ENCODE assay signal across 22 mouse cellular contexts in the genomic region with DNA sequence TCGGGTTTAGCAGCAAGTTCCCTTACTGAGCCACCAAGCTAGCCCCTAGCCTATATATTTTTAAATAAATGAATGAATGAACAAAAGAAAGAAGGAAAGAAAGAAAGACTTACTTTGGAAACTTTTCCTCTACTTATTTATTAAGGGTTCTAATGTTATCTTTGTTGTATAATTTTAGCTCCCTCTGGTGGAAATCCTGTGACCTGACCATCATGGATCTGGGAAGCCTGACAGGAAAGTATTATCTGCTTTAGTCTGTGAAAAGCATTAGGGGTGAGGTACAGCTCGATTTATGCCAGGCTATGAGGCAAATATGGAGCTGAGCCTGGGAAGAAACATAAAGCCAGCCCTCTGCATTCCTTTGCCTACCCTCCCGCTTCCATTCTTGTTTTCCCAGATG. TPM values are rescaled to one million over a fixed set of nuclear protein-coding genes. Genes with fewer than 3 reads are reported as not detected.
DNase-seq lines count a peak whose midpoint lies in the region; ATAC-seq and TF ChIP-seq lines count a peak whose summit lies in the region.
"Had no signal": no experiment of that assay in that cellular context is flagged by ENCODE, and none has a peak within 500 bp of the region (broad histone marks: within the 10 kb centered on the region; RNA-seq: fewer than 3 reads in every experiment).

No protein-coding gene starts in this region.

- no peaks in the 10 kb centered on the region for H3K4me1 ChIP-seq in intestine, postnatal 0 days (replicated peaks; ENCODE audit: control insufficient read depth, insufficient read depth, low read length)
- H3K4me1 ChIP-seq in intestine, embryonic 15.5 days (replicated peaks) = no peaks in the 10 kb centered on the region
- H3K4me1 ChIP-seq in midbrain, embryonic 14.5 days (ENCODE audit: control insufficient read depth, insufficient read depth, low read length) = no peaks in the 10 kb centered on the region
- H3K4me1 ChIP-seq in midbrain, embryonic 15.5 days = no peaks in the 10 kb centered on the region
- H3K4me1 ChIP-seq in brown adipose tissue, adult 24 weeks (ENCODE audit: control insufficient read depth, insufficient read depth, insufficient read length, low read length) = peaks cover 13% of the 10 kb centered on the region; the same call in 1 of the 2 replicates
- H3K4me1 ChIP-seq: forebrain, embryonic 13.5 days; hindbrain, embryonic 12.5 days; neural tube, embryonic 12.5 days had no signal

- H3K27me3 ChIP-seq in intestine, postnatal 0 days (replicated peaks; ENCODE audit: control insufficient read depth, insufficient read depth, low read length) = no peaks in the 10 kb centered on the region
- H3K27me3 ChIP-seq in intestine, embryonic 15.5 days (replicated peaks) = no peaks in the 10 kb centered on the region
- H3K27me3 ChIP-seq in midbrain, embryonic 14.5 days (ENCODE audit: control insufficient read depth, insufficient read depth, low read length) = no peaks in the 10 kb centered on the region
- no peaks in the 10 kb centered on the region for H3K27me3 ChIP-seq in midbrain, embryonic 15.5 days (replicated peaks)
- H3K27me3 ChIP-seq: forebrain, embryonic 13.5 days; heart, embryonic 13.5 days; hindbrain, embryonic 12.5 days; megakaryocyte, embryonic 14.5 days; neural tube, embryonic 12.5 days had no signal

- no peak overlapping the region for H3K27ac ChIP-seq in intestine, postnatal 0 days (ENCODE audit: low read depth, low read length)
- H3K27ac ChIP-seq in intestine, embryonic 15.5 days = no peak overlapping the region
- H3K27ac ChIP-seq in midbrain, embryonic 14.5 days (replicated peaks; ENCODE audit: low read depth, low read length) = no peak overlapping the region
- H3K27ac ChIP-seq in midbrain, embryonic 15.5 days = no peak overlapping the region
- H3K27ac ChIP-seq in brown adipose tissue, adult 24 weeks (replicated peaks; ENCODE audit: low read depth, low read length) = peak overlapping the region; percentile 11; the same call in 1 of the 2 replicates
- H3K27ac ChIP-seq: forebrain, embryonic 13.5 days; heart, embryonic 13.5 days; hindbrain, embryonic 12.5 days; neural tube, embryonic 12.5 days had no signal

- 84% methylated on average over 3 of the region's 3 CpGs for WGBS in intestine, postnatal 0 days
- 79% methylated on average over 3 of the region's 3 CpGs for WGBS in intestine, embryonic 15.5 days
- WGBS in midbrain, embryonic 14.5 days = 94% methylated on average over 3 of the region's 3 CpGs
- WGBS in midbrain, embryonic 15.5 days = 82% methylated on average over 3 of the region's 3 CpGs

- peak; percentile 40 for TF ChIP-seq CTCF in intestine, postnatal 0 days (IDR thresholded peaks at IDR 0.05; ENCODE audit: low read depth)

- H3K9me3 ChIP-seq in intestine, postnatal 0 days (ENCODE audit: control insufficient read depth) = no peaks in the 10 kb centered on the region
- no peaks in the 10 kb centered on the region for H3K9me3 ChIP-seq in intestine, embryonic 15.5 days
- no peaks in the 10 kb centered on the region for H3K9me3 ChIP-seq in midbrain, embryonic 14.5 days (ENCODE audit: control insufficient read depth, low read length)
- no peaks in the 10 kb centered on the region for H3K9me3 ChIP-seq in midbrain, embryonic 15.5 days
- H3K9me3 ChIP-seq: forebrain, embryonic 13.5 days; heart, embryonic 13.5 days; hindbrain, embryonic 12.5 days; megakaryocyte, embryonic 14.5 days; neural tube, embryonic 12.5 days had no signal

- H3K4me3 ChIP-seq in intestine, postnatal 0 days (ENCODE audit: low read depth, low read length) = no peak overlapping the region
- no peak overlapping the region for H3K4me3 ChIP-seq in intestine, embryonic 15.5 days (replicated peaks)
- no peak overlapping the region for H3K4me3 ChIP-seq in midbrain, embryonic 14.5 days (replicated peaks; ENCODE audit: low read depth, low read length)
- no peak overlapping the region for H3K4me3 ChIP-seq in midbrain, embryonic 15.5 days
- H3K4me3 ChIP-seq in brown adipose tissue, adult 24 weeks (ENCODE audit: insufficient read depth, low read depth, low read length) = no peak overlapping the region
- H3K4me3 ChIP-seq: forebrain, embryonic 13.5 days; heart, embryonic 13.5 days; hindbrain, embryonic 12.5 days; megakaryocyte, embryonic 14.5 days; neural tube, embryonic 12.5 days had no signal

- H3K36me3 ChIP-seq in intestine, postnatal 0 days (ENCODE audit: control insufficient read depth, insufficient read depth) = peaks cover 87% of the 10 kb centered on the region
- H3K36me3 ChIP-seq in intestine, embryonic 15.5 days = peaks cover 52% of the 10 kb centered on the region
- peaks cover 88% of the 10 kb centered on the region for H3K36me3 ChIP-seq in midbrain, embryonic 14.5 days (ENCODE audit: control insufficient read depth, insufficient read depth, low read length)
- H3K36me3 ChIP-seq in midbrain, embryonic 15.5 days (replicated peaks) = peaks cover 65% of the 10 kb centered on the region

- DNase-seq in gastrocnemius, adult 18-20 months (ENCODE audit: low spot score) = peak; percentile 28
- DNase-seq in gastrocnemius, adult 8-10 months (ENCODE audit: low spot score in 2 of 2) = no peak
- DNase-seq in midbrain, embryonic 14.5 days = peak; percentile 54
- no peak for DNase-seq in cerebellum, adult 9-11 months
- DNase-seq: adrenal gland, adult 2 months; cerebellum, postnatal 14 days; embryo, embryonic 11 days; gastrocnemius, postnatal 14 days; kidney, postnatal 10 days; lung, postnatal 14 days; right cerebral cortex, postnatal 25 days; thymus, postnatal 14 days had no signal

- no peak for ATAC-seq in intestine, postnatal 0 days
- ATAC-seq in intestine, embryonic 15.5 days = no peak
- no peak for ATAC-seq in midbrain, embryonic 14.5 days (ENCODE audit: low FRiP score, low TSS enrichment)
- ATAC-seq in midbrain, embryonic 15.5 days (replicated peaks) = no peak
- ATAC-seq: forebrain, embryonic 13.5 days; intestine, embryonic 16.5 days had no signal

- no peak overlapping the region for H3K4me2 ChIP-seq in intestine, postnatal 0 days (replicated peaks; ENCODE audit: low read depth)
- no peak overlapping the region for H3K4me2 ChIP-seq in intestine, embryonic 15.5 days (replicated peaks)
- no peak overlapping the region for H3K4me2 ChIP-seq in midbrain, embryonic 14.5 days (ENCODE audit: low read length)
- no peak overlapping the region for H3K4me2 ChIP-seq in midbrain, embryonic 15.5 days
- H3K4me2 ChIP-seq: forebrain, embryonic 13.5 days; heart, embryonic 13.5 days; hindbrain, embryonic 12.5 days; neural tube, embryonic 12.5 days had no signal

- H3K9ac ChIP-seq in intestine, postnatal 0 days (ENCODE audit: low read depth, low read length) = no peak overlapping the region
- H3K9ac ChIP-seq in intestine, embryonic 15.5 days = no peak overlapping the region
- no peak overlapping the region for H3K9ac ChIP-seq in midbrain, embryonic 14.5 days (replicated peaks; ENCODE audit: low read length)
- no peak overlapping the region for H3K9ac ChIP-seq in midbrain, embryonic 15.5 days
- H3K9ac ChIP-seq: forebrain, embryonic 13.5 days; heart, embryonic 13.5 days; hindbrain, embryonic 12.5 days; neural tube, embryonic 12.5 days had no signal

RNA-seq across cellular contexts. Expression of gene Zc3hc1, which starts 21.5 kb away (rescaled TPM):
- total RNA-seq in gastrocnemius, adult 18-20 months (2021) = 10 to 100 TPM; 16.3 to 18.5 TPM
- total RNA-seq in gastrocnemius, adult 8-10 months (2022) = 10 to 100 TPM; 17.6 to 20.2 (median 19.3) TPM
- 14.9 and 15.1 TPM in 2 replicates for polyA plus RNA-seq in intestine, postnatal 0 days (2015; fragmentation: Nextera tagmentation; extraction: Ambion mirVana)
- polyA plus RNA-seq in intestine, embryonic 15.5 days (2015; fragmentation: Nextera tagmentation; extraction: Ambion mirVana) = 42.9 and 44.5 TPM in 2 replicates
- polyA plus RNA-seq in midbrain, embryonic 14.5 days (2014; fragmentation: Nextera tagmentation; extraction: Ambion mirVana) = 67.4 and 71.6 TPM in 2 replicates
- polyA plus RNA-seq in midbrain, embryonic 15.5 days (2015; fragmentation: Nextera tagmentation; extraction: Ambion mirVana) = 68.6 and 70.8 TPM in 2 replicates
- 11.5 and 13.2 TPM in 2 replicates for polyA plus RNA-seq in brown adipose tissue, adult 24 weeks (2012; ENCODE audit: insufficient read depth, insufficient read length, missing spikeins)

RNA-seq across cellular contexts. Expression of gene Klhdc10, which starts 32.4 kb away (rescaled TPM):
- total RNA-seq in gastrocnemius, adult 18-20 months (2021) = 10 to 100 TPM; 38.4 to 41.3 TPM
- 10 to 100 TPM; 35.6 to 46.1 (median 40.0) TPM for total RNA-seq in gastrocnemius, adult 8-10 months (2022)
- polyA plus RNA-seq in intestine, postnatal 0 days (2015; fragmentation: Nextera tagmentation; extraction: Ambion mirVana) = 6.1 and 6.2 TPM in 2 replicates
- polyA plus RNA-seq in intestine, embryonic 15.5 days (2015; fragmentation: Nextera tagmentation; extraction: Ambion mirVana) = 14.5 and 15.2 TPM in 2 replicates
- polyA plus RNA-seq in midbrain, embryonic 14.5 days (2014; fragmentation: Nextera tagmentation; extraction: Ambion mirVana) = 44.2 and 56.2 TPM in 2 replicates
- 42.3 and 44.7 TPM in 2 replicates for polyA plus RNA-seq in midbrain, embryonic 15.5 days (2015; fragmentation: Nextera tagmentation; extraction: Ambion mirVana)
- 18.9 and 19.3 TPM in 2 replicates for polyA plus RNA-seq in brown adipose tissue, adult 24 weeks (2012; ENCODE audit: insufficient read depth, insufficient read length, missing spikeins)

Comparison
In these comparisons a context has a peak if more than half of its experiments do, and no peak if none do; other contexts are left out.
1. DNase-seq: peak in gastrocnemius, adult 18-20 months (single experiment) and midbrain, embryonic 14.5 days (single experiment); none in gastrocnemius, adult 8-10 months (0 of 2) and cerebellum, adult 9-11 months (single experiment).